Mouse (Mus musculus): ENCODE measurements around the gene Lcp2.
"Not testable (repeated sequence)": the region's sequence is repeated elsewhere in the genome, so short reads cannot be mapped to it uniquely, and the experiment has no call there.

The Lcp2 gene

DNA sequence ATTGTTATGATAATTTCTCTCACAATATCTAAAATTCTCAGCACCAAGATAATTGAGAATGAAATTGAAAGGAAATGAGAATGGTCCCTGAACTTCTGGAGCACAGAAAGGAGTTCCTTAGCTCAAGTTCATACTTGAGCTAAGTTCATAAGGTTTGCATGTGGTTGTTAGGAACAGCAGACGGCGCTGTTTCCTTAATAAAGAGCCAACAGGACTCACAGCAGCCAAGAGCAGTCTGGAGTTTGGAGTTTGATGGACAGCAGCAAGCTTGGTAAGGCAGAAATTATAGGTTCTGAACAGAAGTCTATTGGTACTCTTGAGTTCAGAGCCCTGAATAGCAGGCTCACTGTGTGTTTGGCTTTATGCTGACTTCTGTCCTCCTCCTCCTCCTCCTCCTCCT lies 76.4 kb downstream of the Lcp2 start:
- CTCF ChIA-PET = interaction anchor here (0.6 to 1.7 kb wide), 38 partner anchors 10 to 848 kb away, joined by 3 to 32 read pairs (median 4); partner anchors contain the start of gene Foxi1 (in 2 of the 4)
- POLR2A ChIA-PET = interaction anchor here in 2 of 4 experiments (0.6 to 0.9 kb wide), 3 partner anchors 10 to 1401 kb away, joined by 3 to 12 read pairs (median 6); no protein-coding TSS in a partner anchor

GRCm38 (mm10) chr11:34124852-34125251 lies 78.1 kb downstream of the Lcp2 start:
- CTCF ChIA-PET = no interaction called here
- POLR2A ChIA-PET = no interaction called here

DNA sequence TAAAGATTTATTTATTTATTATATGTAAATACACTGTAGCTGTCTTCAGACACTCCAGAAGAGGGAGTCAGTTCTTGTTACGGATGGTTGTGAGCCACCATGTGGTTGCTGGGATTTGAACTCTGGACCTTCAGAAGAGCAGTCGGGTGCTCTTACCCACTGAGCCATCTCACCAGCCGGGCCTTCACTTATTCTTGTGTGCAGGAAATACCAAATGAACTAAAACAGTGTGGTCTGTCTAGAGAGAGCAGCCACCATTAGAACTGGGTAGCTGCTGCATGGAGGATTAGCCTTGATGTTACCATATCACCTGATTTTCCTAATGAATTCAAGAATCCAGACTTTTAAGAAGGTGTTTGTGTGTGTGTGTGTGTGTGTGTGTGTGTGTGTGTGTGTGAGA lies 79.0 kb downstream of the Lcp2 start:
- POLR2A ChIA-PET, CTCF ChIA-PET: not testable (repeated sequence)

GRCm38 (mm10) chr11:34128412-34128811 lies 81.7 kb downstream of the Lcp2 start:
- ChIA-PET POLR2A (no interaction called here), CTCF (interaction anchor here in 1 of 4 experiments (1.5 kb wide), 1 partner anchor 20 kb away, joined by 4 read pairs; no protein-coding TSS in a partner anchor)

DNA sequence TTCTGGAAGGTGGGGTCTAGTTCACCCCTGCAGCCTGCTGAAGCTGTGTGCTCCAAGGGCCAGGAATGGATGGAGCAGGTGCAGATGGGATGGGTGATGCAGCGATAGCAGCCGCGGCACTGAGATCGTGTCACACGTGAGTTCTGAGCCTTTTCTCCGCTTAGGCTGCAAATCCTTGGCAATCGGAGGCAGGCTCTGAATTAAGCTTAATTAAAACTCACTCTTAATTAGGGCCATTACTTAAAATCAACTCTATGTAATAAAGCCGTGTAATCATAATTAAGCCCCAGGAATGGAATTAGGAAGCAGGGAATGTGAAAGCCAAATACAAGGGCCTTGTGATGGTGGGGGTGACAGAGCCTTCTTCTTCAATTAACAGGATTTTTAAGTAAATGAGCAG lies 92.6 kb downstream of the Lcp2 start:
- ChIA-PET CTCF (interaction anchor here in 1 of 4 experiments (3.5 kb wide), 1 partner anchor 16 kb away, joined by 13 read pairs; no protein-coding TSS in a partner anchor), POLR2A (no interaction called here)

Data from embryonic stem cell, embryonic (primary cell).